Mouse (Mus musculus) hindbrain, postnatal 0 days (tissue): Measurements from ENCODE around the gene Lgals3. TPM values are rescaled to one million over a fixed set of nuclear protein-coding genes. Genes with fewer than 3 reads are reported as not detected.
A peak's percentile ranks its signal among the peaks of the same experiment; 100 is the strongest.

ENCODE experiments used
- ATAC-seq: fragments of 200-750 bp; cut with Nextera tagmentation; 2 replicates; pipeline ENCODE4 v1.8.0; 2017; ENCODE audit warnings: mild to moderate bottlenecking, moderate TSS enrichment, moderate library complexity
- DNase-seq: peaks from one replicate; pipeline ENCODE4 v3.0.0-alpha.2; 2015; ENCODE audit warnings: low spot score
- H3K27ac ChIP-seq: fragments of 300-500 bp; sonication (generic); 2 replicates; pipeline ENCODE4 v1.5.1; 2014; ENCODE audit warnings: mild to moderate bottlenecking
- H3K27me3 ChIP-seq: fragments of 300-500 bp; sonication (generic); 2 replicates; pipeline ENCODE4 v1.6.1; 2014; ENCODE audit warnings: low read length, mixed read lengths; ENCODE audit not compliant: insufficient read depth
- H3K36me3 ChIP-seq: fragments of 300-500 bp; sonication (generic); 2 replicates; pipeline ENCODE4 v1.6.1; 2014; ENCODE audit warnings: low read length, mixed read lengths; ENCODE audit not compliant: insufficient read depth
- H3K4me1 ChIP-seq: fragments of 300-500 bp; sonication (generic); 2 replicates; pipeline ENCODE4 v1.6.1; 2014; ENCODE audit warnings: antibody characterized with exemption, low read length, mixed read lengths; ENCODE audit not compliant: insufficient read depth
- H3K4me2 ChIP-seq: fragments of 300-500 bp; sonication (generic); 2 replicates; pipeline ENCODE4 v1.6.1; 2014; ENCODE audit warnings: low read depth, mild to moderate bottlenecking, low read length, moderate library complexity, mixed read lengths
- H3K4me3 ChIP-seq: fragments of 300-500 bp; sonication (generic); 2 replicates; pipeline ENCODE4 v1.5.1; 2014; ENCODE audit warnings: low read length
- H3K9ac ChIP-seq: fragments of 300-500 bp; sonication (generic); replicated peaks from 2 replicates; pipeline ENCODE4 v1.6.1; 2014; ENCODE audit warnings: mild to moderate bottlenecking, low read length, moderate library complexity, mixed read lengths
- H3K9me3 ChIP-seq: fragments of 300-500 bp; sonication (generic); 2 replicates; pipeline ENCODE4 v1.6.1; 2016; ENCODE audit warnings: low read length, mixed read lengths
- CTCF ChIP-seq: IDR thresholded peaks from 2 replicates; pipeline ENCODE4 v1.5.1; 2016; ENCODE audit warnings: antibody characterized with exemption, control low read depth, low read depth
- WGBS: fragments of 180-500 bp; shearing (Covaris S2); extraction: QIAGEN DNeasy Blood & Tissue Kit; methylation state at CpG from one replicate; pipeline ENCODE4 v1.1.7; 2014; 5-methylcytosine and 5-hydroxymethylcytosine counted together
- polyA plus RNA-seq: library from polyadenylated mRNA; unstranded; fragments of >200 nt; fragmentation: Nextera tagmentation; extraction: Ambion mirVana; gene quantifications from 2 replicates; pipeline ENCODE4 v1.2.1, GENCODE M21; 2015
- total RNA-seq: library from RNA; depleted of rRNA; stranded (reverse); fragments of >200 nt; gene quantifications from 2 replicates; pipeline ENCODE4 v1.2.3, GENCODE M21; 2014

Lgals3 gene
- total and polyA plus RNA-seq, 2 experiments from 2014 or later = 2.1 to 6.6 TPM

DNA sequence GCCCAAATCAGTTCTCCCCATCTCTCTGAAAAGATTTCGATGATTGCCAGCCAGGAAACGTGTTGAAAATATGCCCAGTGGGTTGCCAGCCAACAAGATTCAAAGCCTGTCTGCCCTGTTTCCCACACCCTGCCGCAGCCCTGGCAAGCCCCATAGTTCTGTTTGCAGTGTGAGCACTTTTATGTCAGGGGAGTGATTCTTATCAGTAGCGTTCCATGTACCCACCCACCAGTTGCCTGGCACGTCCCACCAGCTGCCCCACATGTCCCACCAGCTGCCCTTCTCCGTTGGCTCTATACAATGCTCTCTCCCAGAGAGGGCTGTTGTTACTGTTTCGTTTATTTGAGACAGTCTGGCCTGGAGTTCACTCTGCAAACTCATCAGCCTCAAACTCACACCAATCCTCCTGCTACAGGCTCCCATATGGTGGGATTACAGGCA lies 650 bp upstream of the Lgals3 start:
- Histone ChIP-seq H3K4me3 (no peak overlapping the region), H3K36me3 (no peaks in the 10 kb centered on the region), H3K4me2 (no peak overlapping the region), H3K9me3 (no peaks in the 10 kb centered on the region), H3K27me3 (no peaks in the 10 kb centered on the region), H3K27ac (peak overlapping the region; percentile 74), H3K4me1 (peaks cover 8% of the 10 kb centered on the region; the same call in 1 of the 2 replicates), H3K9ac (no peak overlapping the region)
- no peak for TF ChIP-seq CTCF
- peak; percentile 63 for ATAC-seq
- 18% methylated on average over 7 of the region's 7 CpGs for WGBS
- peak; percentile 73 for DNase-seq

DNA sequence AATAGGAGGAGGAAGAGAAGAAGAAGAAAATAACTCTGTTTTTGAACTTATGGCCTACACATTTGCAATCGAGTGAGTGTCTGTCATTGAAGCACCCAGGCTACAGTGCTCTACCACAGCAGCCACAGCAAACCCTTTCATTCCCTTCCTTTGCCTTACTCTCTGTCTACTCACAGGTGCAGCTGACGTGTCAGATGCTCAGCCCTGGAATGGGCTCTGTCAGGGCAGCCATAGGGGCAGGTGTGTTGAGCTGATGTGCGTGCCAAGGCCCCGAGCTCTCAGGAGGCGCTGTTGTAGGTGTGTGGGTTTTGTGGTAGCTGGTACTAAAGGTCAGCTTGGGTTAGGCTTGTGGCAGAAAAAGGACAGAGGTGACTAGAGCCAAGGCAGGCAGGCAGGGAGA lies 2.2 kb downstream of the Lgals3 start:
- ATAC-seq (no peak), DNase-seq (no peak)
- H3K9me3 ChIP-seq = no peaks in the 10 kb centered on the region
- H3K9ac ChIP-seq = no peak overlapping the region
- H3K4me2 ChIP-seq = no peak overlapping the region
- peaks cover 21% of the 10 kb centered on the region for H3K4me1 ChIP-seq
- no peaks in the 10 kb centered on the region for H3K36me3 ChIP-seq
- no peak overlapping the region for H3K4me3 ChIP-seq
- H3K27ac ChIP-seq = no peak overlapping the region
- peaks cover 5% of the 10 kb centered on the region; the same call in 1 of the 2 replicates for H3K27me3 ChIP-seq
- WGBS = 84% methylated on average over 5 of the region's 5 CpGs
- TF ChIP-seq CTCF = no peak

- Histone ChIP-seq H3K9ac (no peak overlapping the region), H3K27ac (no peak overlapping the region), H3K4me3 (no peak overlapping the region), H3K27me3 (peaks cover 5% of the 10 kb centered on the region; the same call in 1 of the 2 replicates), H3K4me1 (peaks cover 21% of the 10 kb centered on the region), H3K4me2 (no peak overlapping the region), H3K9me3 (no peaks in the 10 kb centered on the region), H3K36me3 (no peaks in the 10 kb centered on the region)
- WGBS = 72% methylated on average over 3 of the region's 3 CpGs
- no peak for ATAC-seq
- no peak for DNase-seq
- TF ChIP-seq CTCF = no peak
These were observed 3.2 kb downstream of the Lgals3 start for GRCm38 (mm10) chr14:47370790-47371189.

DNA sequence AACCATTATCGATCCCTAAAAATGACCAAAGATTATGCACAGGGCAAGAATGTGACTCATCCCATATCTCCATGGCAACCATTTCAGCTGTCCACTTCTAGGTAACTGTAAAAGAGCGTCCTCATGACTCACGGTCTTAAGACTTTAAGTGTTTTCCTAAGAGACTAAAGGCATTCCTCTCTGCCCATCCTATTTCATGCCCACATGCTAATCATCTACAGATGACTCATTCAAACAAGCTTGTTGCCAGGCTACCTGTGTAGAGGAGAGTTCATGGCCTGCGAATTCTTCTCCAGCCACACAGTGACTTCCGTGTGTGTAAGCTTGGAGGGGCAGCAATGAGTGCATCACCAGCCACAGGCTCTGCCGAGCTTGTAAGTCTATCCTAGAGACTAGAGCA lies 4.1 kb downstream of the Lgals3 start:
- no peak for DNase-seq
- H3K9ac ChIP-seq = no peak overlapping the region
- ATAC-seq = no peak
- no peaks in the 10 kb centered on the region for H3K36me3 ChIP-seq
- TF ChIP-seq CTCF = no peak
- peaks cover 16% of the 10 kb centered on the region for H3K4me1 ChIP-seq
- no peak overlapping the region for H3K4me2 ChIP-seq
- peaks cover 5% of the 10 kb centered on the region; the same call in 1 of the 2 replicates for H3K27me3 ChIP-seq
- no peak overlapping the region for H3K27ac ChIP-seq
- WGBS = 61% methylated on average over 6 of the region's 6 CpGs
- H3K4me3 ChIP-seq = no peak overlapping the region
- no peaks in the 10 kb centered on the region for H3K9me3 ChIP-seq

DNA sequence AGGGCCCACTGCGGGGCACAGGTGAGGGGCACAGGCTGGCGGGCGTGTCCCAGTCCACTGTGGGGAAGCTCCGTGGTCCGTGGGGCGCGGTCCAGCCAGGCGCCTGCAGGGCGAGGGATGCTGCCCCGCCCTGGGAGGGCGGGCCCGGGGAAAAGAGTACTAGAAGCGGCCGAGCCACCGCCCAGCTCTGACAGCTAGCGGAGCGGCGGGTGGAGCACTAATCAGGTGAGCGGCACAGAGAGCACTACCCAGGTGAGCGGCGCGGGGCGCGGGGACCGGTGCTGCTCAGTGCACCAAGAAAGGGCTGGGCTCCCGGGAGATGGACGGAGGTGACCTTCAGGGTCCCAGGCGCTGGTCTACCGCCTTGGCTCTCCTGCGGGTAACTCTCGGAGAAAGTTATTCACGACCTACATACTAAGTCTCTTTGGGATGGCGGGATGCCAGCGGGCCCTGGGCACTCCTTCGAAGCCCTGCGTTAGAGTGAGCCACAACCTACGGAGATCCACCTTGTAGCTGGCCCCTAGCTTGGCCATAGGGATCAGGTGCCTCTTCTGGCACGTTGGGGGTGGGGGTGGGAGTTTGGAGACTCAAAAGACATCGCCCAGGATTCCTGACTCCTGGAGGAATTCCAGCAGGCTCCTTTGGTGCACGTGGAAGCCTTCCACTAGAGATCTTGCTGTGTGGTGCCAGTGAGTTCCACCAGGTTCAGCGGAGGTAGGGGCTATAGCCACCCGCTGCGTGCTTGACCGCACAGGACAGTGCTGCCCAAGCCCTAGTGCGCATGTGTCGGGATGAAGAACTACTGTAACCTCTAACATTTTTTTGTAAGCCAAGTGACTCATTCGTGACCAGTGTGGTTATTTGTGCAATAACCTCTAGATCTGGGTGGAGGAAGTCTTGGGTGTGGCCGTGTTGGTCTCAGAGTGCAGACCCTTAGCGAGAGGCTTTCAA lies 6.5 kb downstream of the Lgals3 start:
- no peak overlapping the region for H3K27ac ChIP-seq
- H3K27me3 ChIP-seq = peaks cover 5% of the 10 kb centered on the region; the same call in 1 of the 2 replicates
- peak overlapping the region; percentile 69 for H3K4me2 ChIP-seq
- H3K4me1 ChIP-seq = peaks cover 13% of the 10 kb centered on the region
- ATAC-seq (peak; percentile 41; the same call in 1 of the 2 replicates), DNase-seq (peak; percentile 10)
- peak overlapping the region; percentile 31 for H3K4me3 ChIP-seq
- no peaks in the 10 kb centered on the region for H3K36me3 ChIP-seq
- H3K9ac ChIP-seq = no peak overlapping the region; the same call in 1 of the 2 replicates
- no peaks in the 10 kb centered on the region for H3K9me3 ChIP-seq
- WGBS = 16% methylated on average over 39 of the region's 49 CpGs
- no peak for TF ChIP-seq CTCF

DNA sequence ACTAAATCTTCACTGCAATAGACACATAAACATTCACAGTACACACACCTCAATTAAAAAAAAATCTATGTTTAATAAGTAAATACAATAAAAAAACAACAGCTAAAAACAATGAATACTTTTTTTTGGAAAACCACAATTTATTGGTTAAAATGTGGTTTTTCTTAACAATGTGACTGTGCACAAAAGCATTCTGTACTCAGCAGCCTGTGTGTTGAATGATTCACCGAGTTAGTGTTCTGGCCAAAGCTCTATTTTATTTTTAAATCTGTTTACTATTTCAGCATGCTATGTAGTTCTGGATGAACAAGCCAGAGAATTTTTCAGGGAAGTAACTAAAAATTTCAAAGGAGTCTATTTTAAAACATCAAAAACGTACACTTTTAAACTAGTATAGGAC lies 9.0 kb downstream of the Lgals3 start:
- no peaks in the 10 kb centered on the region for H3K9me3 ChIP-seq
- no peak for TF ChIP-seq CTCF
- WGBS = 77% methylated on average over 2 of the region's 2 CpGs
- H3K4me3 ChIP-seq = no peak overlapping the region
- H3K9ac ChIP-seq = no peak overlapping the region
- H3K36me3 ChIP-seq = no peaks in the 10 kb centered on the region
- DNase-seq (no peak), ATAC-seq (no peak)
- H3K27me3 ChIP-seq = peaks cover 5% of the 10 kb centered on the region; the same call in 1 of the 2 replicates
- no peak overlapping the region for H3K4me2 ChIP-seq
- no peak overlapping the region for H3K27ac ChIP-seq
- peaks cover 13% of the 10 kb centered on the region for H3K4me1 ChIP-seq
